38 mouse cellular contexts compared by ENCODE assay signal in the genomic region with DNA sequence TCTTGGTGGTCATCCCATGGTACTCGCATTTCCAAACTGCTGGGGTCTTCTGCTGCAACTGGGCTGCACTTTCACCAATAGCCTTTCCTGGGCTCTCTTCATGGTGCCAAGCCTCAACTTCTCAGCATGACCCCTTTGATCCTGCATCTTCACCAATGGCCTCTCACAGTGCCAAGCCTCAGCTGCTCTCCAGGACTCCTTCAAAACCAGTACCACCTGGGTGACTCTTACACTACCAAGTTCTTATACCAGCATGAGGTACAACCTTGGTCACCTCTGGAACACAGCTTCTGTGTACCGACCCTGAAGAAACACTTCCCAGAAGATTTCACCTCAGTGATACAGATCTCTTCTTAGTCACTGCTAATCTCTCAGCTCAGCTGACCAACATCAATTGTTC. TPM values are rescaled to one million over a fixed set of nuclear protein-coding genes. Genes with fewer than 3 reads are reported as not detected.
"Had no signal": no experiment of that assay in that cellular context is flagged by ENCODE, and none has a peak within 500 bp of the region (broad histone marks: within the 10 kb centered on the region; RNA-seq: fewer than 3 reads in every experiment).

A gene (minus strand): TSS at position 101 of the 400 bp plus-strand sequence.

- DNase-seq: left cerebral cortex, postnatal 4 days; liver; liver, embryonic 13.5 days; liver, postnatal 0 days; lung, adult 18-20 months; lung, adult 2 months; lung, embryonic 14.5 days; lung, postnatal 10 days; lung, postnatal 14 days; lung, postnatal 36 days; lung, postnatal 4 days; midbrain, embryonic 14.5 days had no signal

- H3K27me3 ChIP-seq: liver, embryonic 13.5 days; lung, embryonic 15.5 days; midbrain, embryonic 13.5 days; midbrain, embryonic 15.5 days had no signal

- H3K27ac ChIP-seq: left cerebral cortex, adult 2 months; limb, embryonic 10.5 days; limb, embryonic 12.5 days; limb, embryonic 13.5 days; limb, embryonic 15.5 days; liver, embryonic 12.5 days; liver, embryonic 13.5 days; liver, embryonic 14.5 days; liver, embryonic 15.5 days; lung, embryonic 15.5 days; macrophage; midbrain, embryonic 10.5 days; midbrain, embryonic 12.5 days; midbrain, embryonic 13.5 days; midbrain, embryonic 15.5 days had no signal

- H3K36me3 ChIP-seq: limb, embryonic 10.5 days; limb, embryonic 12.5 days; limb, embryonic 13.5 days; limb, embryonic 15.5 days; liver, embryonic 12.5 days; liver, embryonic 13.5 days; liver, embryonic 15.5 days; lung, embryonic 15.5 days; midbrain, embryonic 10.5 days; midbrain, embryonic 12.5 days; midbrain, embryonic 13.5 days; midbrain, embryonic 15.5 days had no signal

- H3K4me1 ChIP-seq: limb, embryonic 10.5 days; limb, embryonic 12.5 days; limb, embryonic 13.5 days; limb, embryonic 15.5 days; lung, embryonic 15.5 days; midbrain, embryonic 10.5 days; midbrain, embryonic 12.5 days; midbrain, embryonic 13.5 days; midbrain, embryonic 15.5 days had no signal

- H3K4me3 ChIP-seq: left cerebral cortex, adult 2 months; limb, embryonic 10.5 days; limb, embryonic 12.5 days; limb, embryonic 13.5 days; limb, embryonic 15.5 days; liver, embryonic 12.5 days; liver, embryonic 13.5 days; liver, embryonic 15.5 days; lung, embryonic 15.5 days; megakaryocyte, embryonic 14.5 days; midbrain, embryonic 10.5 days; midbrain, embryonic 12.5 days; midbrain, embryonic 13.5 days; midbrain, embryonic 15.5 days; myocyte had no signal

RNA-seq across cellular contexts. Expression of the gene that starts here (rescaled TPM):
- polyA plus RNA-seq: limb, embryonic 10.5 days; limb, embryonic 11.5 days; limb, embryonic 12.5 days; limb, embryonic 13.5 days; limb, embryonic 14.5 days; limb, embryonic 15.5 days; liver, adult 2 months; liver, embryonic 11.5 days; liver, embryonic 12.5 days; liver, embryonic 13.5 days; liver, embryonic 14.5 days; liver, embryonic 15.5 days; liver, embryonic 16.5 days; liver, postnatal 0 days; lung, adult 2 months; lung, embryonic 14.5 days; lung, embryonic 15.5 days; lung, embryonic 16.5 days; lung, postnatal 0 days; macrophage; midbrain, embryonic 10.5 days; midbrain, embryonic 11.5 days; midbrain, embryonic 12.5 days; midbrain, embryonic 13.5 days; midbrain, embryonic 14.5 days; midbrain, embryonic 15.5 days; midbrain, embryonic 16.5 days; midbrain, postnatal 0 days had no signal
